In the genomic region with DNA sequence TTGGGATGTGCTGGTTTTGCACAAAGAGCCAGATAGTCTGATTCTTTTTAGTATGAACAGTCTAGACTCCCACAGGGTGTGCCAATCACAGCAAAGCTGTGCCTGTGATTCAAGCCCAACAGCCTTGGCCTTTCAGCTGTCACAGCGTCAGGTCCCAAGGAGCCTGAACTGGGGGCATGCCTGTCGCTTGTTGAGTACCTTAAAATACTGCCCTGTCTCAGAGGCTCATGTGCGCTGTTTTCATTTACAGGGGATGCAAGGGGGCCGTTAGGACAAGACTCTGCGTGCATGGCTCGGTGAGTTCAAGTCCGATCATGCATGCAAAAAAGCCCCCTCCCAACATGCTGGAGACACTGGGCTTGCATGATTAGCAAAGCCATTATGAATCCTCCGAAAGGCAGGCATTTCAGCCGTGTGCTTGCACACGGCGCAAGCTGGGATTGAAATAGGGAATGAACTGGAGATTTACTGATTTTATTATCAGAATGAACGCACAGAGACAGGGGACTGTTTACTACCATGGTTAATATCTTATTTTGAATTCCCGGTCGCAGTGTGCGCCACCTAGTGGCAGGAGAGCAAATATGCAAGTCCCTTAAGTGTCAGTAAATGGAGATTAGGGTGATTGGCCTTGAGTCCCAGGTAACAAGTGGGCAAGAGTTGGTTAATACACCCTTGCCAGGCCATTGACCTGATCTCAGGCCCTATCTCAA, we compare ENCODE assay signal across 9 mouse cellular contexts.
A peak's percentile ranks its signal among the peaks of the same experiment; 100 is the strongest.
DNase-seq lines count a peak whose midpoint lies in the region; ATAC-seq and TF ChIP-seq lines count a peak whose summit lies in the region.
"Had no signal": no experiment of that assay in that cellular context is flagged by ENCODE, and none has a peak within 500 bp of the region (broad histone marks: within the 10 kb centered on the region; RNA-seq: fewer than 3 reads in every experiment).

No protein-coding gene starts in this region.

- H3K9ac ChIP-seq in forebrain, postnatal 0 days: peak overlapping the region; percentile 56
- no peak overlapping the region for H3K9ac ChIP-seq in hindbrain, postnatal 0 days (replicated peaks; ENCODE audit: low read length)
- peak overlapping the region; percentile 34; the same call in 1 of the 2 replicates for H3K9ac ChIP-seq in midbrain, embryonic 14.5 days (replicated peaks; ENCODE audit: low read length)
- no peak overlapping the region for H3K9ac ChIP-seq in stomach, postnatal 0 days (ENCODE audit: low read length)

- peak; percentile 25 for DNase-seq in right cerebral cortex, adult 18-20 months
- no peak for DNase-seq in right cerebral cortex, postnatal 36 days (ENCODE audit: low spot score in 2 of 2)
- peak; percentile 56 for DNase-seq in cerebellum, adult 8-10 months
- peak; percentile 87 for DNase-seq in forebrain, postnatal 0 days
- DNase-seq in hindbrain, postnatal 0 days (ENCODE audit: low spot score): peak; percentile 79
- DNase-seq in limb, embryonic 10.5 days (ENCODE audit: low spot score): peak; percentile 75
- peak; percentile 87 for DNase-seq in midbrain, embryonic 14.5 days
- DNase-seq in stomach, postnatal 0 days (ENCODE audit: low spot score): peak; percentile 41

- ATAC-seq in forebrain, postnatal 0 days: peak; percentile 32
- ATAC-seq in hindbrain, postnatal 0 days: peak; percentile 34; the same call in 1 of the 2 replicates
- ATAC-seq in midbrain, embryonic 14.5 days (ENCODE audit: low FRiP score, low TSS enrichment): peak; percentile 46; the same call in 1 of the 2 replicates
- ATAC-seq in stomach, postnatal 0 days (ENCODE audit: low FRiP score, low TSS enrichment): no peak

- H3K27me3 ChIP-seq in forebrain, postnatal 0 days (ENCODE audit: insufficient read depth, low read length): no peaks in the 10 kb centered on the region
- no peaks in the 10 kb centered on the region for H3K27me3 ChIP-seq in hindbrain, postnatal 0 days (ENCODE audit: insufficient read depth, low read length)
- H3K27me3 ChIP-seq in limb, embryonic 10.5 days (ENCODE audit: low read depth, poor library complexity, severe bottlenecking): peaks cover 15% of the 10 kb centered on the region
- peaks cover 2% of the 10 kb centered on the region; the same call in 1 of the 2 replicates for H3K27me3 ChIP-seq in midbrain, embryonic 14.5 days (ENCODE audit: control insufficient read depth, insufficient read depth, low read length)
- H3K27me3 ChIP-seq in stomach, postnatal 0 days (ENCODE audit: control insufficient read depth, insufficient read depth, low read length): no peaks in the 10 kb centered on the region

- peak; percentile 93 for TF ChIP-seq CTCF in forebrain, postnatal 0 days (IDR thresholded peaks at IDR 0.05; ENCODE audit: low read depth)
- peak; percentile 92 for TF ChIP-seq CTCF in hindbrain, postnatal 0 days (IDR thresholded peaks at IDR 0.05; ENCODE audit: low read depth)
- TF ChIP-seq CTCF in stomach, postnatal 0 days (IDR thresholded peaks at IDR 0.05; ENCODE audit: low read depth): peak; percentile 91

- H3K4me3 ChIP-seq in forebrain, postnatal 0 days (ENCODE audit: low read depth, low read length): peak overlapping the region; percentile 27
- peak overlapping the region; percentile 15 for H3K4me3 ChIP-seq in hindbrain, postnatal 0 days (ENCODE audit: low read length)
- peak overlapping the region; percentile 30; the same call in 1 of the 2 replicates for H3K4me3 ChIP-seq in limb, embryonic 10.5 days
- peak overlapping the region; percentile 28 for H3K4me3 ChIP-seq in midbrain, embryonic 14.5 days (replicated peaks; ENCODE audit: low read depth, low read length)
- no peak overlapping the region for H3K4me3 ChIP-seq in stomach, postnatal 0 days (ENCODE audit: low read depth, low read length)
- H3K4me3 ChIP-seq: erythroblast, embryonic 14.5 days had no signal

- 10% methylated on average over 15 of the region's 15 CpGs for WGBS in forebrain, postnatal 0 days
- 12% methylated on average over 15 of the region's 15 CpGs for whole genome bisulfite sequencing in hindbrain, postnatal 0 days
- WGBS in limb, embryonic 10.5 days: 33% methylated on average over 15 of the region's 15 CpGs
- WGBS in midbrain, embryonic 14.5 days: 6% methylated on average over 15 of the region's 15 CpGs
- WGBS in stomach, postnatal 0 days: 37% methylated on average over 15 of the region's 15 CpGs

- peak overlapping the region; percentile 67 for H3K27ac ChIP-seq in forebrain, postnatal 0 days (ENCODE audit: low read depth, low read length)
- H3K27ac ChIP-seq in hindbrain, postnatal 0 days: no peak overlapping the region
- no peak overlapping the region for H3K27ac ChIP-seq in limb, embryonic 10.5 days
- peak overlapping the region; percentile 38 for H3K27ac ChIP-seq in midbrain, embryonic 14.5 days (replicated peaks; ENCODE audit: low read depth, low read length)
- H3K27ac ChIP-seq in stomach, postnatal 0 days (replicated peaks): no peak overlapping the region

- peaks cover 6% of the 10 kb centered on the region for H3K4me1 ChIP-seq in forebrain, postnatal 0 days (ENCODE audit: insufficient read depth)
- H3K4me1 ChIP-seq in hindbrain, postnatal 0 days (ENCODE audit: insufficient read depth, low read length): no peaks in the 10 kb centered on the region
- peaks cover 8% of the 10 kb centered on the region for H3K4me1 ChIP-seq in limb, embryonic 10.5 days
- H3K4me1 ChIP-seq in midbrain, embryonic 14.5 days (ENCODE audit: control insufficient read depth, insufficient read depth, low read length): peaks cover 14% of the 10 kb centered on the region
- no peaks in the 10 kb centered on the region for H3K4me1 ChIP-seq in stomach, postnatal 0 days (replicated peaks; ENCODE audit: control insufficient read depth, insufficient read depth)

- TF ChIP-seq EP300 in stomach, postnatal 0 days (optimal IDR thresholded peaks at IDR 0.05): no peak

- H3K36me3 ChIP-seq in forebrain, postnatal 0 days (ENCODE audit: insufficient read depth): no peaks in the 10 kb centered on the region
- H3K36me3 ChIP-seq in hindbrain, postnatal 0 days (ENCODE audit: insufficient read depth, low read length): no peaks in the 10 kb centered on the region
- no peaks in the 10 kb centered on the region for H3K36me3 ChIP-seq in limb, embryonic 10.5 days
- no peaks in the 10 kb centered on the region for H3K36me3 ChIP-seq in midbrain, embryonic 14.5 days (ENCODE audit: control insufficient read depth, insufficient read depth, low read length)
- no peaks in the 10 kb centered on the region for H3K36me3 ChIP-seq in stomach, postnatal 0 days (ENCODE audit: control insufficient read depth, insufficient read depth, low read length)

- H3K4me2 ChIP-seq in forebrain, postnatal 0 days (ENCODE audit: low read depth): peak overlapping the region; percentile 48
- peak overlapping the region; percentile 55 for H3K4me2 ChIP-seq in hindbrain, postnatal 0 days (ENCODE audit: low read depth, low read length)
- peak overlapping the region; percentile 54 for H3K4me2 ChIP-seq in midbrain, embryonic 14.5 days (ENCODE audit: low read length)
- no peak overlapping the region for H3K4me2 ChIP-seq in stomach, postnatal 0 days (replicated peaks; ENCODE audit: low read depth)

- no peaks in the 10 kb centered on the region for H3K9me3 ChIP-seq in forebrain, postnatal 0 days (ENCODE audit: low read length)
- no peaks in the 10 kb centered on the region for H3K9me3 ChIP-seq in hindbrain, postnatal 0 days (ENCODE audit: low read length)
- H3K9me3 ChIP-seq in limb, embryonic 10.5 days (replicated peaks): no peaks in the 10 kb centered on the region
- no peaks in the 10 kb centered on the region for H3K9me3 ChIP-seq in midbrain, embryonic 14.5 days (ENCODE audit: control insufficient read depth, low read length)
- no peaks in the 10 kb centered on the region for H3K9me3 ChIP-seq in stomach, postnatal 0 days (ENCODE audit: control insufficient read depth, low read length)

Comparison
In these comparisons a context has a peak if more than half of its experiments do, and no peak if none do; other contexts are left out.
1. DNase-seq: peak in right cerebral cortex, adult 18-20 months (single experiment), cerebellum, adult 8-10 months (single experiment), forebrain, postnatal 0 days (single experiment), hindbrain, postnatal 0 days (single experiment), limb, embryonic 10.5 days (single experiment), midbrain, embryonic 14.5 days (single experiment) and stomach, postnatal 0 days (single experiment); none in right cerebral cortex, postnatal 36 days (0 of 2).
2. H3K27ac ChIP-seq: peak in forebrain, postnatal 0 days (single experiment) and midbrain, embryonic 14.5 days (single experiment); none in hindbrain, postnatal 0 days (single experiment), limb, embryonic 10.5 days (single experiment) and stomach, postnatal 0 days (single experiment).
3. H3K9ac ChIP-seq: peak in forebrain, postnatal 0 days (single experiment) and midbrain, embryonic 14.5 days (single experiment); none in hindbrain, postnatal 0 days (single experiment) and stomach, postnatal 0 days (single experiment).
4. Peak in every context shown above with its lines, with median percentiles within 50 percentile points of each other: CTCF ChIP-seq.